Mouse (Mus musculus): ENCODE results near the gene Tmem189. TPM values are rescaled to one million over a fixed set of nuclear protein-coding genes. Genes with fewer than 3 reads are reported as not detected.

Tmem189 gene
- polyA plus RNA-seq, 1 experiment from 2014 or later, result 13.7 TPM

- no peaks in the 10 kb centered on the region for H3K27me3 ChIP-seq (ENCODE audit: control insufficient read depth, insufficient read depth, low read depth, low read length)
- no peak overlapping the region for H3K9ac ChIP-seq (ENCODE audit: low read depth, low read length)
- H3K36me3 ChIP-seq (ENCODE audit: control insufficient read depth, insufficient read depth), result peaks cover 18% of the 10 kb centered on the region
- no peak overlapping the region for H3K4me2 ChIP-seq (ENCODE audit: low read depth, low read length)
- H3K4me3 ChIP-seq (ENCODE audit: low read depth, low read length), result no peak overlapping the region
- peak; percentile 71 for ATAC-seq (ENCODE audit: low read depth)
- no peaks in the 10 kb centered on the region for H3K9me3 ChIP-seq (replicated peaks; ENCODE audit: control insufficient read depth, low read length)
- H3K4me1 ChIP-seq (ENCODE audit: control insufficient read depth, low read depth, low read length), result no peaks in the 10 kb centered on the region; the same call in 1 of the 2 replicates
- WGBS (ENCODE audit: insufficient replicate concordance), result 29% methylated on average over 11 of the region's 11 CpGs
- no peak overlapping the region for H3K27ac ChIP-seq (ENCODE audit: low read length)
Measured at GRCm38 (mm10) chr2:167605178-167605794, 84.3 kb downstream of the Tmem189 start.

GRCm38 (mm10) chr2:167602978-167603377 is 86.6 kb downstream of the Tmem189 start:
- 43% methylated on average over 5 of the region's 5 CpGs for WGBS (ENCODE audit: insufficient replicate concordance)
- no peak overlapping the region for H3K9ac ChIP-seq (ENCODE audit: low read depth, low read length)
- no peaks in the 10 kb centered on the region for H3K9me3 ChIP-seq (replicated peaks; ENCODE audit: control insufficient read depth, low read length)
- no peaks in the 10 kb centered on the region; the same call in 1 of the 2 replicates for H3K27me3 ChIP-seq (ENCODE audit: control insufficient read depth, insufficient read depth, low read depth, low read length)
- H3K36me3 ChIP-seq (ENCODE audit: control insufficient read depth, insufficient read depth), result peaks cover 5% of the 10 kb centered on the region; the same call in 1 of the 2 replicates
- no peaks in the 10 kb centered on the region; the same call in 1 of the 2 replicates for H3K4me1 ChIP-seq (ENCODE audit: control insufficient read depth, low read depth, low read length)
- H3K4me2 ChIP-seq (ENCODE audit: low read depth, low read length), result no peak overlapping the region
- no peak overlapping the region for H3K27ac ChIP-seq (ENCODE audit: low read length)
- no peak overlapping the region for H3K4me3 ChIP-seq (ENCODE audit: low read depth, low read length)
- ATAC-seq (ENCODE audit: low read depth), result no peak

DNA sequence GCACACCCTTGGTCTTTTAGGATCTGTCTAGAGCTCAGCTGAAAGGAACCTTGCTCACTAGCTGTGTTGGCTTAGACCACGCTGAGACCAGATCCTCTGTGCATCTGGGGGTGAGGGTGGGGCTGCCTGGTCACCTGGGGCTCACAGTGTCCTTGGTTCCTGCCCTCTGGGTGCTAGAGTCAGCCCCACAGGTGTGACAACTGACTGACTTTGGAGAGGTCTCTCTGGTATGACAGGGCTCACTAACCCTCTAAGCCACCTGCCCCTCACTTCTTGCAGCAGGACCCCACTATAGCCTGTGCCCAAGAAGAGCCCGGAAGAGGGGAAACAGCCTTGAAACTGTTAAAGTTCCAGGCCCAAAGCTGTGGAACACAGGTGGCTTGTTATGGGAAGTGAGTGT is 87.3 kb downstream of the Tmem189 start:
- WGBS (ENCODE audit: insufficient replicate concordance), result 68% methylated on average over 2 of the region's 2 CpGs
- H3K27ac ChIP-seq (ENCODE audit: low read length), result no peak overlapping the region
- no peaks in the 10 kb centered on the region for H3K9me3 ChIP-seq (replicated peaks; ENCODE audit: control insufficient read depth, low read length)
- no peaks in the 10 kb centered on the region; the same call in 1 of the 2 replicates for H3K27me3 ChIP-seq (ENCODE audit: control insufficient read depth, insufficient read depth, low read depth, low read length)
- ATAC-seq (ENCODE audit: low read depth), result no peak
- no peak overlapping the region for H3K4me3 ChIP-seq (ENCODE audit: low read depth, low read length)
- no peak overlapping the region for H3K4me2 ChIP-seq (ENCODE audit: low read depth, low read length)
- H3K36me3 ChIP-seq (ENCODE audit: control insufficient read depth, insufficient read depth), result peaks cover 2% of the 10 kb centered on the region; the same call in 1 of the 2 replicates
- H3K9ac ChIP-seq (ENCODE audit: low read depth, low read length), result no peak overlapping the region
- H3K4me1 ChIP-seq (ENCODE audit: control insufficient read depth, low read depth, low read length), result no peaks in the 10 kb centered on the region; the same call in 1 of the 2 replicates

GRCm38 (mm10) chr2:167600481-167600995 is 89.1 kb downstream of the Tmem189 start:
- Histone ChIP-seq H3K9ac (ENCODE audit: low read depth, low read length) (no peak overlapping the region), H3K4me3 (ENCODE audit: low read depth, low read length) (no peak overlapping the region), H3K27me3 (ENCODE audit: control insufficient read depth, insufficient read depth, low read depth, low read length) (no peaks in the 10 kb centered on the region; the same call in 1 of the 2 replicates), H3K27ac (ENCODE audit: low read length) (no peak overlapping the region), H3K9me3 (replicated peaks; ENCODE audit: control insufficient read depth, low read length) (no peaks in the 10 kb centered on the region), H3K4me2 (ENCODE audit: low read depth, low read length) (no peak overlapping the region), H3K36me3 (ENCODE audit: control insufficient read depth, insufficient read depth) (no peaks in the 10 kb centered on the region), H3K4me1 (ENCODE audit: control insufficient read depth, low read depth, low read length) (no peaks in the 10 kb centered on the region; the same call in 1 of the 2 replicates)
- no peak for ATAC-seq (ENCODE audit: low read depth)
- WGBS (ENCODE audit: insufficient replicate concordance), result 59% methylated on average over 8 of the region's 8 CpGs

DNA sequence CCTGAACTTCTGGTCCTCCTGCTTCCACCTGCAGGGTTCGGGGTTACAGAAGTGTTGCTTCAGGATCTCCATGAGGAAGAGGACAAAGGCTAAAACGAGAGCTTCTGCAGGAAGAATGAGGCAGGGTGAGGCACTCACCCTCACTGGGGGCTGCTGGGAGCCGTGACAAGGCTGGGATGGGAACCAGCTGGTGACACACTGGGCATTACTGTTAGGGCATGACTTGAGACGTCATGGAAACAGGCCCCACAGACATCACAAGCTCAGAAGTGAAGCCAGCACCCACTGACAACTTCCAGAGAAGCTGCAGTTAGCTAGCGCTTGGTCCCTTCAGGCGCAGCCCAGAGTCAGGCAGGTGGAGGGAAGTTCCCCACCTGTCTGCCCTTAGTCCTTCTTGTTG is 89.7 kb downstream of the Tmem189 start:
- H3K36me3 ChIP-seq (ENCODE audit: control insufficient read depth, insufficient read depth), result no peaks in the 10 kb centered on the region
- H3K9me3 ChIP-seq (replicated peaks; ENCODE audit: control insufficient read depth, low read length), result no peaks in the 10 kb centered on the region
- no peaks in the 10 kb centered on the region; the same call in 1 of the 2 replicates for H3K27me3 ChIP-seq (ENCODE audit: control insufficient read depth, insufficient read depth, low read depth, low read length)
- H3K4me3 ChIP-seq (ENCODE audit: low read depth, low read length), result no peak overlapping the region
- no peak overlapping the region for H3K9ac ChIP-seq (ENCODE audit: low read depth, low read length)
- 59% methylated on average over 6 of the region's 6 CpGs for WGBS (ENCODE audit: insufficient replicate concordance)
- no peak overlapping the region for H3K4me2 ChIP-seq (ENCODE audit: low read depth, low read length)
- no peak for ATAC-seq (ENCODE audit: low read depth)
- H3K27ac ChIP-seq (ENCODE audit: low read length), result no peak overlapping the region
- H3K4me1 ChIP-seq (ENCODE audit: control insufficient read depth, low read depth, low read length), result no peaks in the 10 kb centered on the region

DNA sequence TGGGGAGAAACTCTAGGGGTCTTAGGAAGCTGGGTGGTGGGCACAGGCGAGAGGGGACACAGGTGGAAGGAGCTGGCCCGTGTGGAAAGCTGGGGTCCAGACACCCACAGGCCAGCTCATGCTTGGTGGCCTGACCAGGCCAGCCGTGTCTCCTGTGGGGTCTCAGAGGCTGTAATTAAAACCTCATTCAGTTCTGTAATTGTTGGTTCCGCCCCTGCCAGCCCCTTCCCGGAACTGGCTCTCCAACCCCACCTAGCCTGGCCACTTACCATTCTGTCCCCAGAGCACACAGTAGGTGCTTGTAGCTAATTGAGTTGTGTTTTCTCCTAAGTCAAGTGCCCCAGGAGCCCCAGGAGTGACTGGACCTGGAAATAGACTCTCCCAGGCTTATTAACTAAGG is 90.4 kb downstream of the Tmem189 start:
- H3K9ac ChIP-seq (ENCODE audit: low read depth, low read length), result no peak overlapping the region
- H3K4me2 ChIP-seq (ENCODE audit: low read depth, low read length), result no peak overlapping the region
- no peaks in the 10 kb centered on the region for H3K36me3 ChIP-seq (ENCODE audit: control insufficient read depth, insufficient read depth)
- H3K27me3 ChIP-seq (ENCODE audit: control insufficient read depth, insufficient read depth, low read depth, low read length), result no peaks in the 10 kb centered on the region; the same call in 1 of the 2 replicates
- no peak overlapping the region for H3K4me3 ChIP-seq (ENCODE audit: low read depth, low read length)
- no peak for ATAC-seq (ENCODE audit: low read depth)
- H3K9me3 ChIP-seq (replicated peaks; ENCODE audit: control insufficient read depth, low read length), result no peaks in the 10 kb centered on the region
- 73% methylated on average over 5 of the region's 5 CpGs for WGBS (ENCODE audit: insufficient replicate concordance)
- H3K4me1 ChIP-seq (ENCODE audit: control insufficient read depth, low read depth, low read length), result no peaks in the 10 kb centered on the region
- no peak overlapping the region for H3K27ac ChIP-seq (ENCODE audit: low read length)

DNA sequence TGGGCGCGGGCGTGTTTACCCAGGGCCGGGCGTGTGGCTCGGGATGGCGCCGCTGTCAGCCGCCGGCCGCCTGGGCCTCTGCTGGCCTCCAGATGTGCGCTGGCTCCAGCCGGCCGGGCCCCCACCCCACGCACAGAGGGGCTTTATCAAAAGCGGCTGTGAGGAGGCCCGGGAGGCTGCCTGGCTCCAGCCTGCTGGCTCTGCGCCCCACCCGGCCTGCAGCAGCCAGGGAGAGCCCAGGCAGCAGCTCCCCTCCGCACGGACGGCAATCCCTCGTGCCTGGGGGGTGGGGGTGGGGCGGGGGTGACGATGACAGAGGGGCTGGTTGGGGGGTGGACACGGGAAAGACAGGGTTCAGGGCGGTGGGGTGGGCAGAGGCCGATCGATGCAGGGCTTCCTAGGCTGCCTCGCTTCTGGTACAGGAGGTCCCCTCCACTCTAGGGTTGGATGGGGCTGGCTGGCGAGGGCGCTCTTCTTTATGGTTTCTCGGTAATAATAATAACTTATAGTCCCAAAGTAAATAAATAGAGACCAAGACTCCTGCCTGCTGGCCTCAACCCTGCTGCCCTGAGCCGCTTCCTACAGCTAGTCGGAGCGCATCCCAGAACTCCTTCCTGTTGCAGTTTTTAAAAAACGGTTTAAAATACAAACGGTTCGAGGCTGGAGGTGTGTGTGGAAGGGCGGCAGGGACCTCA is 92.0 kb downstream of the Tmem189 start:
- Histone ChIP-seq H3K27ac (ENCODE audit: low read length) (no peak overlapping the region), H3K9ac (ENCODE audit: low read depth, low read length) (no peak overlapping the region), H3K4me2 (ENCODE audit: low read depth, low read length) (0 out of 2 replicates have a peak overlapping the region, but pooled peaks have one; percentile 13), H3K9me3 (replicated peaks; ENCODE audit: control insufficient read depth, low read length) (no peaks in the 10 kb centered on the region), H3K27me3 (ENCODE audit: control insufficient read depth, insufficient read depth, low read depth, low read length) (no peaks in the 10 kb centered on the region; the same call in 1 of the 2 replicates), H3K36me3 (ENCODE audit: control insufficient read depth, insufficient read depth) (no peaks in the 10 kb centered on the region), H3K4me3 (ENCODE audit: low read depth, low read length) (no peak overlapping the region), H3K4me1 (ENCODE audit: control insufficient read depth, low read depth, low read length) (no peaks in the 10 kb centered on the region)
- WGBS (ENCODE audit: insufficient replicate concordance), result 46% methylated on average over 40 of the region's 40 CpGs
- ATAC-seq (ENCODE audit: low read depth), result no peak

- H3K27ac ChIP-seq (ENCODE audit: low read length), result 0 out of 2 replicates have a peak overlapping the region, but pooled peaks have one; percentile 17
- H3K9ac ChIP-seq (ENCODE audit: low read depth, low read length), result no peak overlapping the region
- H3K36me3 ChIP-seq (ENCODE audit: control insufficient read depth, insufficient read depth), result no peaks in the 10 kb centered on the region
- WGBS (ENCODE audit: insufficient replicate concordance), result 51% methylated on average over 26 of the region's 27 CpGs
- no peaks in the 10 kb centered on the region; the same call in 1 of the 2 replicates for H3K27me3 ChIP-seq (ENCODE audit: control insufficient read depth, insufficient read depth, low read depth, low read length)
- no peak overlapping the region for H3K4me3 ChIP-seq (ENCODE audit: low read depth, low read length)
- H3K9me3 ChIP-seq (replicated peaks; ENCODE audit: control insufficient read depth, low read length), result no peaks in the 10 kb centered on the region
- no peak for ATAC-seq (ENCODE audit: low read depth)
- no peaks in the 10 kb centered on the region for H3K4me1 ChIP-seq (ENCODE audit: control insufficient read depth, low read depth, low read length)
- 0 out of 2 replicates have a peak overlapping the region, but pooled peaks have one; percentile 13 for H3K4me2 ChIP-seq (ENCODE audit: low read depth, low read length)
Measured at GRCm38 (mm10) chr2:167596726-167597491, 92.7 kb downstream of the Tmem189 start.
